Mouse (Mus musculus) small intestine, adult 2 months (tissue): Measurements from ENCODE around the gene Ccnk.

Experiments used
- CTCF ChIP-seq: fragments of 200-500 bp; IDR thresholded peaks from 2 replicates; pipeline ENCODE4 v1.5.1; 2012; ENCODE audit warnings: low read depth, mild to moderate bottlenecking, control low read depth, inconsistent platforms, low read length, moderate library complexity, mixed read lengths; ENCODE audit not compliant: insufficient replicate concordance, insufficient read length; ENCODE audit errors: extremely low read depth
- POLR2A ChIP-seq: fragments of 200-500 bp; IDR thresholded peaks from 2 replicates; pipeline ENCODE4 v1.6.1; 2012; ENCODE audit warnings: low read depth, mild to moderate bottlenecking, control low read depth, inconsistent platforms, low read length, moderate library complexity

- TF ChIP-seq CTCF: no peak
- TF ChIP-seq POLR2A: no peak
These were observed 47.6 kb downstream of the Ccnk start for GRCm38 (mm10) chr12:108226941-108227340.
